Mouse (Mus musculus): Measurements from ENCODE around the gene Usp7.

The Usp7 gene

GRCm38 (mm10) chr16:8724031-8724430 lies 68.1 kb downstream of the Usp7 start:
- no peak for DNase-seq (ENCODE audit: low read depth, low spot score)

GRCm38 (mm10) chr16:8720447-8720846 lies 71.7 kb downstream of the Usp7 start:
- DNase-seq (ENCODE audit: low read depth, low spot score): no peak

GRCm38 (mm10) chr16:8717744-8718143 lies 74.4 kb downstream of the Usp7 start:
- peak; percentile 49 for DNase-seq (ENCODE audit: low read depth, low spot score)

GRCm38 (mm10) chr16:8716300-8716699 lies 75.8 kb downstream of the Usp7 start:
- DNase-seq (ENCODE audit: low read depth, low spot score): no peak

- no peak for DNase-seq (ENCODE audit: low read depth, low spot score)
Observed at GRCm38 (mm10) chr16:8715513-8716080, 76.5 kb downstream of the Usp7 start.

GRCm38 (mm10) chr16:8714851-8715250 lies 77.3 kb downstream of the Usp7 start:
- DNase-seq (ENCODE audit: low read depth, low spot score): no peak

GRCm38 (mm10) chr16:8711998-8712397 lies 80.1 kb downstream of the Usp7 start:
- no peak for DNase-seq (ENCODE audit: low read depth, low spot score)

- no peak for DNase-seq (ENCODE audit: low read depth, low spot score)
Observed at GRCm38 (mm10) chr16:8700586-8700985, 91.5 kb downstream of the Usp7 start.

- no peak for DNase-seq (ENCODE audit: low read depth, low spot score)
Observed at GRCm38 (mm10) chr16:8699556-8699955, 92.6 kb downstream of the Usp7 start.

- no peak for DNase-seq (ENCODE audit: low read depth, low spot score)
Observed at GRCm38 (mm10) chr16:8691206-8691605, 100.9 kb downstream of the Usp7 start.

GRCm38 (mm10) chr16:8689979-8690656 lies 102.0 kb downstream of the Usp7 start:
- DNase-seq (ENCODE audit: low read depth, low spot score): no peak

- no peak for DNase-seq (ENCODE audit: low read depth, low spot score)
Observed at GRCm38 (mm10) chr16:8687559-8688112, 104.5 kb downstream of the Usp7 start.

- no peak for DNase-seq (ENCODE audit: low read depth, low spot score)
Observed at GRCm38 (mm10) chr16:8686871-8687535, 105.1 kb downstream of the Usp7 start.

GRCm38 (mm10) chr16:8686121-8686870 lies 105.8 kb downstream of the Usp7 start:
- DNase-seq (ENCODE audit: low read depth, low spot score): peak; percentile 87

- DNase-seq (ENCODE audit: low read depth, low spot score): no peak
Observed at GRCm38 (mm10) chr16:8685087-8685486, 107.0 kb downstream of the Usp7 start.

GRCm38 (mm10) chr16:8680470-8680869 lies 111.6 kb downstream of the Usp7 start, which contains the start of gene Gm5767:
TSS of gene Gm5767 (plus strand) at chr16:8680770.
- DNase-seq (ENCODE audit: low read depth, low spot score): no peak

GRCm38 (mm10) chr16:8679780-8680179 lies 112.3 kb downstream of the Usp7 start:
- DNase-seq (ENCODE audit: low read depth, low spot score): no peak

GRCm38 (mm10) chr16:8678676-8679075 lies 113.4 kb downstream of the Usp7 start:
- no peak for DNase-seq (ENCODE audit: low read depth, low spot score)

- no peak for DNase-seq (ENCODE audit: low read depth, low spot score)
Observed at GRCm38 (mm10) chr16:8678035-8678434, 114.1 kb downstream of the Usp7 start.

- peak; percentile 76 for DNase-seq (ENCODE audit: low read depth, low spot score)
Observed at GRCm38 (mm10) chr16:8676800-8677199, 115.3 kb downstream of the Usp7 start.

GRCm38 (mm10) chr16:8676228-8676627 lies 115.9 kb downstream of the Usp7 start:
- no peak for DNase-seq (ENCODE audit: low read depth, low spot score)

GRCm38 (mm10) chr16:8675559-8675958 lies 116.5 kb downstream of the Usp7 start:
- no peak for DNase-seq (ENCODE audit: low read depth, low spot score)

Measured in CD4-positive, CD25-positive, alpha-beta regulatory T cell, adult 2 months (primary cell).